Mouse (Mus musculus): ENCODE data around the gene Syngr2. TPM values are rescaled to one million over a fixed set of nuclear protein-coding genes. Genes with fewer than 3 reads are reported as not detected.

Gene Syngr2
- polyA plus RNA-seq, 3 experiments from 2014 or later = 86.3 to 118 (median 89.8) TPM

DNA sequence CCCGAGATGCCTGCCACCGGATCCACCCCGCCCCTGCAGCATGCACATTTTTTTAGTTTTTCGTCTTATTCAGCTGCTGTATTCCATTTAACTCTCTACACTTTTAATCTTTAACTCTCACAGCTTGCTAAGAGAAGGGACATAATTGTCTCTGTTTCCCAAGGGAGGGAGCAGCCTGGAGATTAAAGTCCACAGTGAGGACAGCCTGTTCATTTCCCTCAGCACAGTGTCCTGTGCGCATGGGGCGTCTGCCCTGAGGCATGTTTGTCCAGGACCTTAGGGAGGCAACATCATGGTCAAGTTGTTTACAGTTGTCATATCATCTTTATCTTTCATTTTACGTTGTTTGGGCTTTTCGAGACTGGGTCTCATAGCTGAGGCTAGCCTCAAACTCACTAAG, 24.6 kb downstream of the Syngr2 start:
- no peak for ATAC-seq

DNA sequence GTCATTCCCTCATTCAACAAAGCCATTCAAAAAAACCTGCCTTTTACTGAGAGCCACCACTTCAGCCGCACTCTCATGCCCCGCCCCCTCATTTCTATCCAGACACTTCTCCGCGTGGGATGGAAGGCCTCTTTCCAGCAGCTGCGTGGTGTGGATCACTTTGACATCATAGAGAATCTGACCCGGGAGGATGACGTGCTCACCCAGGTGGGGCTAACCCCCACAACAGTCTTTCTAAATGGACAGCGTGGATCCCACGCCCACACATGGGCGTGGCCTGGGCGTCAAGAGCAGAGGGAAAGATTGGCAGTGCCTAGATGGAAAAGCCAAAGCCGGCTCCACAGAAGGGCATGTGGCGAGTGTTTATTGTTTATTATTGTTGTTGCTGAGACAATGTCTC, 26.8 kb downstream of the Syngr2 start:
- no peak for ATAC-seq

DNA sequence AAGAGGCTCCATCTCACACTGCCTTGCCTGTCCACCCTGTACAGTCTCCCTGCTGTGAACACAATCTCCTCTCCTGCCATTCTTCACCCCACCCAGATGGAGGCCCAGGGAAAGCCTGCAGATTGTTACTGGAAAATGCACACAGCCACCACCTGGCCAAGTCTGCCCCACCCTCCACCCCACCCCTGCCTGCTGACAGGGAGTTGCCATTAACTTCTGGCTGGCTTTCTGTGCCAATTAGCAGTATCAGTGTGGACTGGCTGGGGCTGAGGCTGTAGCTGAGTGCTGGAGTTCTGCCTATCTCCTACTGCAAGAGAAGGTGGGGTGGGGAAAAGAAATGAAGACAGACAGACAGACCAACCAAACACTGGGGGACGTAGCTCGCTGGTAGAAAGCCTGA, 29.1 kb downstream of the Syngr2 start:
- no peak for ATAC-seq

DNA sequence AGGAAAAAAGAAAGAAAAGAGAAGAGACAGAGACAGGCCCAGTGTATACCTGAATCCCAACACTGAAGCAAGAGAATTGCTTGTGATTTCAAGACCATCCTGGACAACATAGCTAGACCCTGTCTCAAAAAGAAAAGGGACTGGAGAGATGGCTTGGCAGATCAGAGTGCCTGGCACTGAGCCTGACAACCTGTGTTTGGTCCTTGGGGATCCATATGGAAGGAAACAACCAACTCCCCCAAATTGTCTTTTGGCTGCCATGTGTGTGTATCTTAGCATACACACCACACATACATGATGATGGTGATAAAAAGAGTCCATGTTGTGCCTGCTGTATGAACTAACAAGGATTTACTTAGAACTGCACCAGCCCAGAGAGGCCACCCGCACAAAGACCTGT, 29.6 kb downstream of the Syngr2 start:
- ATAC-seq = no peak

DNA sequence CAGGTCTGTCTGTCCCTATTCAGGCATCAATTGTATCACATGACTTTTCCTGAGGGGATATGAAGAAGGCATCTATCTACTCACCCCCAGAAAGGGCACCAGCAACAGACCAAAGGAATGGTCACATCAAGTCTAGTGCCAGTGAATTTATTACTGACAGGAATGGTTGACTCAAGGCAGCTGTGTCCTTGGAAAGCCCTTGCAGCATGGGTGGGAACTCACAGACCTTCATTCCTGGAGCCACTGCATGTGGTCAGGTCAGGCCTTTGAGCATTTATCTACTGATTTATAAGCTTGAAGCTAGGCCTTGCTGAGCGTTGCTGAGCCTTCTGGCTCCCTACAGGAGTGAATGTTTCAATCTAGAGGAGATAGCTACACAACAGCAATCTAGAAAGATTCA, 31.4 kb downstream of the Syngr2 start:
- no peak for ATAC-seq

DNA sequence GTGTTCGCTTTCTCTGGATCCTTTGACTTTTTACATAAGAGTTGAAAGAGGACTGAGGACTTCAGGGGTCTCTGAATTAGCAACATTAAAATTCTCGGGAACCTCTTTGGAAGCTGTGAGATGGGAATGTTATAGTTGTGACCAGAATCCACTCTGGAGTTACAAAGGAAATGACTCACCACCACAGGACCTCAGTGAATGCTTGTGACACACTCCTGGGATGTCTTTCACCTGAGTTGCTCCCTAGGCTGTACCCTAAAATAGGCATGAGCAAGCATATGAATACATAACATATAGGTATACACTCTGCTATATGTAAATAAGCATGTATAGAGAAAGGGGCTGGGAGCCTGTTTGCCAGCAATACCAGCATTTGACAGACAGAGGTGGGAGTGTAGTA, 34.0 kb downstream of the Syngr2 start:
- no peak for ATAC-seq

DNA sequence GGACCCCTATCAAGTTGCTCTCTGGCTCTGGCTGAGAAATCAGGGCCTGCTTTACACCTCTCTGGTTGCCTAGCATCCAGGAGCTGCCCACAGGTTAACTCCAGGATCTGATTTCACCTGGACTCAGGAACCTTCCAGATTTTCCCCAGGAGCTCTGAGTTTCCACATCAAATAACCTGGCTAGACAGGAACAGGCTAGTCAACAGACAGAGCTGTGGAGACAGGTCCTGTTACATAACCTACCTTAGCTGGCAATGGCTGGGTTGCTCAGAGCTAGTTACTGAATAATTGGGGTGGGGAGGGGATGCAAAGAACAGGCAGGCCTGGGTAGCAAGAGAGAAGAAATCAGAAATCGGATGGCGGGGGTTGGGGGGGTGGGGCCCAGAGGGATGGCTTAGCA, 35.5 kb downstream of the Syngr2 start:
- no peak for ATAC-seq

DNA sequence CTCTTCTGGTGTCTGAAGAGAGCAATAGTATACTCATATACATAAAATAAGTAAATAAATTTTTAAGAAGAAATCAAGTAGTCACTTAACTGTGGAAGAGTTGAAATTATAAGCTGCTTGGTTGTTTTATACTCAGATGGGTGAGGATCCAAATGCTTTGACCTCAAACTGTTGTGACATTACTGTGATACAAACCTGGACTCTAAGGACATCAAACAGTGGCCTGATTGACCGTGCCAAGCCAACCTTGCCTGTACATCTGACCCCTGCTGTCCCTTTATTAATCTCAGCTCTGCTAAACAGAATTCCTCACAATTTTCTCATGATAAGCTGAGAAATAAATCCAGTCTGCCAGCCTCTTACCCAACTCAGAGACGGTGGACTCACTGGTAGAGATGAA, 36.2 kb downstream of the Syngr2 start:
- ATAC-seq = no peak

DNA sequence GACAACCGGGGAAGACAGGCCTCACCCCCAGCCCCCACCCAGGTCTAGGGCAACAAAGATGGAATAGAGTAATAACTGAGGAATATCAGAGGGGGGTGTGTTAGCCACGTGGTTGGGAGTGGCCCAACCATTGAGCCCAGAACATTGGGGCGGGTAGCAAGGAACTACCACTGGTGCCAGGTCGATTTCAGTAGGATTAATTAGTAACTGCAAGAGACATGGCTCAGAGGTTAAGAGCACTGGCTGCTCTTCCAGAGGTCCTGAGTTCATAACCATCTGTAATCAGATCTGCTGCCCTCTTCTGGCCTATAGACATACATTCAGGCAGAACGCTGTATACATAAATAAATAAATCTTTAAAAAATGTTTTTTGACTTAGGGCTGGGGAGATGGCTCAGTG, 37.2 kb downstream of the Syngr2 start:
- no peak for ATAC-seq

DNA sequence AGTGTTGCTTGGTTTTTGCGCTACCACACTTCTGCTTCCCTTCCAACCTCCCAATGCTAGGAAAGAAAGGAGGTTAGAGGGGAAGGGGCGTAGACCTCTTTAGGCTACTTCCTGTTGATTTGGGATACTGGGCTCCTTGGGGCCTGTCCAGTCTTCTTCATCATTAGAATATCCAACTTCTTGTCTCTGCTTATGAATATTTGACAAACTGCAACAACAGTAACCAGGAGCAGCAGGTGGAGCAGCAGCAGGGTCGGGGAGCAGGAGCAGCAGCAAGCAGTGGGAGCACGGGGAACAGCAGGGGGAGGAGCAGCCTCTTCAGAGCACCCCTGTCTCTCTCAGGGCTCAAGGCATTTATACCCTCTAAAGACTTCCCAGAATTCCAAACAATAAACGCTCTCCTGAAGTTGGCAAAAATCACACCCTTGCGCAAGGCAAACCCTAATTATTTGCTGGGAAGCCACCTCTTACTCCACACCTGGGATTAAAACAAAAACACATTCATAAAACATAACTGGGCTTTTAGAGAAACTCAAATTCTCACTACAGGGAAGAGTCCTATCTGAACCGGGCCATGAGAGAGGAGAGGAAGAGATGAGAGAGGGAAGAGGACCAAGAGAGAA, 38.2 kb downstream of the Syngr2 start:
- ATAC-seq = no peak

DNA sequence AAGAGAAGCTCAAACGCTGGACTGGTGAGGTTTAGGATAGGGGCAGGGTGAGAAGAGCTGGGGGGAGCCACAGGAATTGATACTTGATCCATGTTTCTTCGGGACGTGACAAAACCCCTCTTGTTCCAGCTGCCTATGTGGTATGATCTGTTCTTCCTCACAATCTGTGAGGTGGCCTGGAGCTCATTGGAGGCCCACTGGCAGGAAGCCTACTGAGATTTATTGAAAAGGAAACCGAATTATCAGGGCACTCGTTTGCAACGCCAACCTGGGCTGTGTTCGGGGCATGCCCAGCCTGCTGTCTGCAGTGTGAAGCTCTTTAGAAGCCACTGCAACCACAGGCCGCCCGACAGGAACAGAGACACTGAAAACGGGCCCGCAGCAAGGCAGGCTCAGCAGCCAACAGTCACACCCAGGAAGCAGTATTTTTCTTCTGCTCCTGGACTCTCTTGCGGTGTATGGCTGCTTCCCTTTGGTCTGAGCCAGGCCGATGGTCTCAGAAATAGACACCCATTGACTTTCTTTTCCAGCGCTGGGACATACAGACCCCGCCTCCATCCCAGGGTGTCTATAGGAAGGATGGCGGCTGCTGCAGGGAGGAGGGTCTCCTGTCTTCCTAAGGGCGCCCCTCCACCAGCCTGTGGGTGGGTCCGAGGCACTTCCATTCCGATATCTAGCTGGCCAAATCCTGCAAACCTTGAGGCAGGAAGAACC, 39.0 kb downstream of the Syngr2 start:
- peak; percentile 65 for ATAC-seq

DNA sequence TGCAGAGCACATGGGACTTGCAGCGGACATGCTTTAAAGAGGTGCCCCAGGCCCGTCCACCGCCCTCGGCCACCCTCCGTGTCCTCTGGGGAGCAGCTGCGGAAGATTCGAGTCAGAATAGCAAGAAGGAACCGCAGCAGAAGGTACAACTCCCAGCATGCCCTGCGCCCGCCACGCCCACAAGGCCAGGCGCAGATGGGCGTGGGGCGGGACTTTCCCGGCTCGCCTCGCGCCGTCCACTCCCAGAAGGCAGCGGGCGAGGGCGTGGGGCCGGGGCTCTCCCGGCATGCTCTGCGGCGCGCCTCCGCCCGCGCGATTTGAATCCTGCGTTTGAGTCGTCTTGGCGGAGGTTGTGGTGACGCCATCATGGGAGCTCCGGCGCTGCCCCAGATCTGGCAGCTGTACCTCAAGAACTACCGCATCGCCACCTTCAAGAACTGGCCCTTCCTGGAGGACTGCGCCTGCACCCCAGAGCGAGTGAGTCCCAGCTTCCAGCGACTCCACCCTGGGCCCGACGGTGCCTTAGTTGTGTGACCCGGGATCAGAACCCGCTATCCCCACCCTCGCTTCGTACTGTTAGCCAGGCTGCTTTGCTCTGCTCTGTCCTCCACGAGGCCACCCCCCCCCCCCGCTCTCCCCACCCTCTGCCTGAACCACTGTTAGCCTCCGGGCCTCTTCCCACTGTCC, 39.7 kb downstream of the Syngr2 start, which contains the start of gene Birc5:
TSS of gene Birc5 (plus strand) at position 267 of the 687 bp plus-strand sequence.
- ATAC-seq = peak; percentile 91

DNA sequence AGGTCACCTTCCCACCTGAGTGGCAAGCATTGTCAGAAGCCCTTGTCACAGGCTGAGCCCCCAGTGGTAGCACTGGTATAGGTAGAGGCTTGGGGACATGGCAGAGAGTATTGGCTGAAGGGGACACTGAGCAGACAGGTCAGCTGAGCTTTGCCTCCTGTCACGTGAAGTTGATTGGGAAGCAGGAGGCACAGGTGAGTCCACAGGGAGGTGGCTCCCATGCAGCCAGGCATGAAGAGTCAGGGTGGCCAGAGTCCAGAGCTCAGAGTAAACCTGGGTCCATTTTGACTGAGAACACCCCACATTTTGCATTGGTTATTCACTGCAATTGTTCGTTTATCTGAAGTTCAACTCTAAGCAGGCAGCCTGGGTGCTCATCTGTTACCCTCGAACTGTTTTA, 43.4 kb downstream of the Syngr2 start:
- no peak for ATAC-seq

DNA sequence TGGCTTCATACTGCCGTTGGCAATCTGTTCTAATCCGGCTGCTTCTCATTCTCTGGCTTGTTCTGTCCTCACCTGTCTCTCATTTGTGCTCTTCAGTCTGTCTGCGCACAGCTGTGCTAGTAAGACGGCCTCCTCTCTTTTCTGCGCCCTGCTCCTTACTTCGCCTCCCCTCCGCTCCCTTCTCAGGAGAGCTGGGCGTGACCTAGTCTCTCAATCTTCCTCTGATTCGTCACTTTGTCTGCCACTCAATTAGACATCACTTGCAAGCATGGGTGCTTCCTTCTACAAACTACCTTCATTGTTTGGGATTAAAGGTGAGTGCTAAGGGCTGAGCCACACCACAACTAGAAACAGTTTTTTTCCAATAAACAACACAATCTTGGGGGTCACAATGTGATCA, 44.8 kb downstream of the Syngr2 start:
- no peak for ATAC-seq

DNA sequence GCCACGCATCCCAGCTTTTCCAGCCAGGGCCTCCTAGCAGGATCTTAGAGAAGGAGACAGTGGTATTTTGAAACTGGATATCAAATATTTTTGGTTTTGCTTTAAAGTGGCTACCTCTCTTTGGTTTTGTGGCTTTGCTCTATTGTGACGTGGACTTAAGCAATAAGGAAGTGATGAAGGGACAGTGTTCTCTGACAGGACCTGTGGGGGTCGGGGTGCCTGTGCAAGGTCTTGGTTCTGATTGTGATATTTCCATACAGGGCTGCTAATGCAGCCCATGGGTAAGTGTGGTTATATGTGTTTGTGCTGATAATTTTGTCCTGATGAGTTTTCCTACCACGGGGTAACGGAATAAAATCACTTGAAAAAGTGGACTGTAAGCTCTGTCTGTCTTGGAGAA, 45.9 kb downstream of the Syngr2 start:
- no peak for ATAC-seq

DNA sequence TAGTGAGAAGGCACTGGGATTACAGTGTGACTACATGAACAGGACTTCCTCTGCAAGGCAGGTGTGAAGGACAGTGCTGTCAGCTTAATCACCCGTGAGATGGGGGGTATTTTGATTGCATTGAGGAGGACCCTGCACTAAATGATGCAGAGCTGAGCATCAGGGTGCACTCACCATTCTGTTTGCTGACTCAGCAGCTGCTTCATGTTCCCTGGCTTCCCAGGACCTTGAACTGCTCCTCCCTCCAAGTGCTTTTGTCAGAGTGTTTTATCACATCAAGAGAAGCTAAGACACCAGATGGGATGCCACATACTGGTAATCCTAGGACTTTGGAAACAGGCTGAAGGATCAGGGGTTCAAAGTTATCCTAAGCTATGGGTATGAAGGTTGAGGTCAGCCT, 46.5 kb downstream of the Syngr2 start:
- ATAC-seq = no peak

DNA sequence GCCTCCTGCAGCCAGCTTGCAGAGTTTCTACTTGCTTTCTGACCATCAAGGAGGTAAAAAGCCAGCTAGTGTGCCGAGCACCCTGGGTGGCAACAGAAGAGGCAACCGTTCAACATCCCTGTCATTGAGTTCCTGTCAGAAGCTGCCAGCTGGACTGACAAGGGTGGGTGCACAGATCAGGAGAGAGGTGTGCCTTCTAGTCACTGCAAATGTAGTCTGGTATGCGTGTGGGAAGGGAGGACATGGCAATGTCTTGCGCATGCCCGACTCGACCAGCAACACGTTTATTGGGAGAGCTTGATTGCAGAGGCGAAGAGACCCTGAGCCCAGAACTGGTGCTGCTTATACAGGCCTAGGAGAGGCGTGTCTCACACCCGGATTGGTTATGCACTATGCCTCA, 48.0 kb downstream of the Syngr2 start:
- no peak for ATAC-seq

DNA sequence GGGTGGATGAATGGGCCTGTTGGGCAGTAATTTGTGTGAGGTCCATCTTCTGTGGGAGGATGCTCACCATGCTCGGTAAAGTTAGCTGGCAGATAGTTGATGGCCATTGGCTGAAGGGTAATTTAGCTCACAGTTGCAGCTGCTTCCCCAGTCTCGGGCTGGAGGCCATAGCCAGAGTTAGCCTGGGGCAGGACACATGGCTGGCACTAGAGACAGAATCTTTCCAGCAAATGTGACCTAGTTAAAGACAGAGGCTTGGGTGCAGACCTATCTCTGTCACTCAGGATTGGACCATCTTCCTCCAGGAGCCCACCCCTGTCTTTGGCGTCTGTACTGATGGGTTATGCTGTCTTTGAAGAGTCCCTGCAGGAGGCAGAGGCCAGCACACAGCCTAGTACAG, 48.9 kb downstream of the Syngr2 start:
- no peak for ATAC-seq

DNA sequence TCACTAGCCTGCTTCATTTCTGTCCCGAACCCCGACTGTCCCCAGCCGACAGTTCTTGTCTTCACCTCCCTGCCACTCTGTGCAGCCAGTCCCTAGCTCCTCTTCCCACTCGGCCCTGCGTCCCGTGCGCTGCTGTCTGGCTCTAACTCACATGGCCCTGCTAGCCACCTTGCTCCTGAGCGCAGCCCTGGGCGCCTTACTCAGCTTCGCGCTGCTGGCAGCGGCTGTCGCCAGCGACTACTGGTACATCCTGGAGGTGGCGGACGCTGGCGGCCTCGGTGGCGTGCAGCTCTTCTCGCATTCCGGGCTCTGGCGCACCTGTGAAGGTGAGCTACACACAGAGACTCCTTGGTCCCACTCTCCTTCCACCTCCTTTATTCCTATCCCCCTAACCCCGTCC, 51.1 kb downstream of the Syngr2 start, which contains the start of gene Tmem235:
TSS of gene Tmem235 (plus strand) at position 152 of the 400 bp plus-strand sequence.
- ATAC-seq = no peak

DNA sequence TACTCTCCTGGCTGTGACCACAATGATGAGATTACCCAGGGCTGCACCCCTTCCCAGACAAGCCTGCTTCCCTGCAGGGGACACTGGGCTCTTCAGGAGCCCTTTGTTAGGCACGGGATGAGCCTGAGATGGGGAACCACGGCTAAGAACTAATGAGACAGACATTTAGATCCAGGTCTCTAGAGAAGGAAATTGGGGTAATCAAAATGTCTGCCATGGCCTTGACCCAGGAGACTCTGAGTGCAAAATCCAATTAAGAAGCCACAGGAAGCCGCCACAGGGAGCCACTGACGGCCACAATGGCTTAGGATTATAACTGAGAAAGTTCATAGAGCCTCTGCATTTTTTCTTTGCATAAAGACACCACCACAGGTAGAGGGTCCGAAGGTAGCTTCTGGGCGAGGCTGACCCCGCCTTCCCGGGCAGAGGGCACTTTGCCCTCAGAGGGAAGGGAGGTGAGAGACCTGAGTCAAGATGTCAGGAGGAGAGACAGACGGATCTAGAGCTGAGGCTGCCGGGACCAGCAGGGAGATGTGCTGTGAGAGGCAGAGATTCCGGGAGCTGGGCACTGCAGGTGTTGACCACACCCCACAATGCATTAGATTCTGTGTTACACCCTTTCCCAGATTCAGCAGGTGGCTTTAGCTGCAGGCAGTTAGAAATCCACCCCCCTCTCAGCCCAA, 53.8 kb downstream of the Syngr2 start:
- ATAC-seq = no peak

Data from inflammation-experienced regulatory T-cells, adult 6 months (primary cell).